ENCODE assay signal across 8 mouse cellular contexts in genomic region chr2:93045129-93045817, GRCm38 (mm10). TPM values are rescaled to one million over a fixed set of nuclear protein-coding genes. Genes with fewer than 3 reads are reported as not detected.
DNase-seq lines count a peak whose midpoint lies in the region; ATAC-seq lines count a peak whose summit lies in the region.

No protein-coding gene starts in this region.

- H3K36me3 ChIP-seq in hindbrain, embryonic 12.5 days = no peaks in the 10 kb centered on the region

- peaks cover 7% of the 10 kb centered on the region; the same call in 1 of the 2 replicates for H3K27me3 ChIP-seq in hindbrain, embryonic 12.5 days

- H3K27ac ChIP-seq in hindbrain, embryonic 12.5 days = peak overlapping the region; percentile 94

- H3K9ac ChIP-seq in hindbrain, embryonic 12.5 days = peak overlapping the region; percentile 96

- peak overlapping the region; percentile 79 for H3K4me2 ChIP-seq in hindbrain, embryonic 12.5 days (replicated peaks)

- DNase-seq in MN1 (ENCODE audit: low spot score) = peak; percentile 96
- DNase-seq in cerebellum, adult 9-10 months = peak; percentile 96
- DNase-seq in frontal cortex, adult 2 months (ENCODE audit: extremely low spot score in 1 of 2, low spot score in 1 of 2) = peak; percentile 85 to 95
- DNase-seq in layer of hippocampus, postnatal 14 days (ENCODE audit: low spot score in 2 of 2) = peak; percentile 92 to 95
- peak; percentile 96 for DNase-seq in lung, postnatal 14 days
- peak; percentile 85 for DNase-seq in retina, adult 2 months (ENCODE audit: low read depth, low spot score)
- DNase-seq in thymus, postnatal 36 days = peak; percentile 96 to 98

- H3K4me1 ChIP-seq in hindbrain, embryonic 12.5 days = peaks cover 39% of the 10 kb centered on the region

- peak overlapping the region; percentile 92 for H3K4me3 ChIP-seq in hindbrain, embryonic 12.5 days

- ATAC-seq in hindbrain, embryonic 12.5 days (ENCODE audit: low FRiP score) = peak; percentile 97

- H3K9me3 ChIP-seq in hindbrain, embryonic 12.5 days (replicated peaks) = no peaks in the 10 kb centered on the region

- WGBS in hindbrain, embryonic 12.5 days = under 1% methylated on average over 47 of the region's 55 CpGs

RNA-seq across cellular contexts. Expression of gene Prdm11, which starts 0.7 kb away (rescaled TPM):
- 7.9 and 8.0 TPM in 2 replicates for polyA plus RNA-seq in frontal cortex, adult 2 months (2012; rRNA removed)
- polyA plus RNA-seq in hindbrain, embryonic 12.5 days (2016; fragmentation: Nextera tagmentation; extraction: Ambion mirVana) = 2.9 and 3.6 TPM in 2 replicates
- 10 to 100 TPM; 24.7 to 29.7 TPM for total RNA-seq in layer of hippocampus, postnatal 14 days (2021)

Comparison
In these comparisons a context has a peak if more than half of its experiments do, and no peak if none do; other contexts are left out.
1. Peak in every context shown above with its lines: DNase-seq, ATAC-seq, H3K4me3 ChIP-seq and H3K27ac ChIP-seq.